Mouse (Mus musculus) liver, embryonic 16.5 days (tissue): ENCODE measurements around the gene Nicn1. TPM values are rescaled to one million over a fixed set of nuclear protein-coding genes. Genes with fewer than 3 reads are reported as not detected.

Experiments used
- ATAC-seq: fragments of 200-750 bp; cut with Nextera tagmentation; 2 replicates; pipeline ENCODE4 v1.8.0; 2017; ENCODE audit warnings: low read depth, mild to moderate bottlenecking, moderate number of reproducible peaks, moderate library complexity
- H3K27ac ChIP-seq: fragments of 300-500 bp; sonication (generic); 2 replicates; pipeline ENCODE4 v1.5.1; 2014; ENCODE audit warnings: mild to moderate bottlenecking, low read length
- H3K27me3 ChIP-seq: fragments of 300-500 bp; sonication (generic); 2 replicates; pipeline ENCODE4 v1.6.1; 2014; ENCODE audit warnings: low read depth, low read length, mixed read lengths; ENCODE audit not compliant: control insufficient read depth, insufficient read depth
- H3K36me3 ChIP-seq: fragments of 300-500 bp; sonication (generic); 2 replicates; pipeline ENCODE4 v1.6.1; 2014; ENCODE audit warnings: mild to moderate bottlenecking; ENCODE audit not compliant: control insufficient read depth, insufficient read depth
- H3K4me1 ChIP-seq: fragments of 300-500 bp; sonication (generic); 2 replicates; pipeline ENCODE4 v1.6.1; 2014; ENCODE audit warnings: low read depth, low read length, mixed read lengths; ENCODE audit not compliant: control insufficient read depth
- H3K4me2 ChIP-seq: fragments of 300-500 bp; sonication (generic); 2 replicates; pipeline ENCODE4 v1.6.1; 2014; ENCODE audit warnings: low read depth, low read length, mixed read lengths
- H3K4me3 ChIP-seq: fragments of 300-500 bp; sonication (generic); 2 replicates; pipeline ENCODE4 v1.5.1; 2014; ENCODE audit warnings: low read depth, mild to moderate bottlenecking, low read length
- H3K9ac ChIP-seq: fragments of 300-500 bp; sonication (generic); 2 replicates; pipeline ENCODE4 v1.6.1; 2014; ENCODE audit warnings: low read depth, low read length
- H3K9me3 ChIP-seq: fragments of 300-500 bp; sonication (generic); replicated peaks from 2 replicates; pipeline ENCODE4 v1.6.1; 2016; ENCODE audit warnings: low read length; ENCODE audit not compliant: control insufficient read depth
- WGBS: fragments of 180-500 bp; shearing (Covaris S2); extraction: QIAGEN DNeasy Blood & Tissue Kit; methylation state at CpG from one replicate; pipeline ENCODE4 v1.1.7; 2014; ENCODE audit not compliant: insufficient replicate concordance; 5-methylcytosine and 5-hydroxymethylcytosine counted together
- polyA plus RNA-seq: library from polyadenylated mRNA; unstranded; fragments of >200 nt; fragmentation: Nextera tagmentation; extraction: Ambion mirVana; gene quantifications from 2 replicates; pipeline ENCODE4 v1.2.1, GENCODE M21; 2015

Gene Nicn1
- 7.4 and 7.6 TPM in 2 replicates for polyA plus RNA-seq

DNA sequence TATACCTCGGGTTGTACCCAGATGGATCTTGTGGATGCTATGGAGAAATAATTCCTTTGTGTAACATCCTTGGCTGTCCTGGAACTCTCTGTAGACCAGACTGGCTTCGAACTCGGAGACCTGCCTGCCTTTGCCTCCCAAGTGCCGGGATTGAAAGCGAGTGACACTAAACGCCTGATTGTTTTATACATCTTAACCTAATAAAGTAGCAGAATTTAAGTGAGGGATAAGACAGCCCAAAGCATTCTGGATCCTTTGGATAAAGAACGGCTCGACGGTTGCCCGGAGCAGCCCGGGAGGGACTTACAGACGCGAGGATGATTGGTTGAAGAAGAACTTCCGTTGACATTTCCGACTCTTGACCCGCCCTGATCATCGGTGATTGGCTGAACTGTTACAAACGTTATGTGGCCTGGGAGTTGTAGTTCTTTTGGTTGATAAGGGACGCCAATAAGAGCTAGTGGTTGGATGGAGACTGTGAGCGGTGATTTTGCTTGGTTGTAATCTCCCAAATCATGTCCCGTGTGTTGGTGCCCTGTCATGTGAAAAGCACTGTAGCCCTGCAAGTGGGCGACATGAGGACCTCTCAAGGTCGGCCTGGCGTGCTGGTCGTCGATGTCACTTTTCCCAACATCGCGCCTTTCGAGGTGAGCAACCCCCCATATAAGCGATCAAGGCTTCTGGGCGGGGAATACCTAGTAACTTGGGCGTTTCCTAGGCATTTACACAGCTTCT lies at the start of gene Nicn1:
Gene Nicn1, plus strand, starts transcription at position 414 of the 735 bp plus-strand sequence.
- Histone ChIP-seq H3K4me3 (peak within 1 kb of the TSS; percentile 71), H3K4me2 (peak within 1 kb of the TSS; percentile 88), H3K9me3 (no peaks in the 10 kb centered on the region), H3K4me1 (peaks cover 12% of the 10 kb centered on the region), H3K36me3 (no peaks in the 10 kb centered on the region), H3K27ac (peak within 1 kb of the TSS; percentile 75), H3K27me3 (no peaks in the 10 kb centered on the region), H3K9ac (peak within 1 kb of the TSS; percentile 58)
- WGBS = 2% methylated on average over 32 of the region's 32 CpGs
- peak; percentile 100 for ATAC-seq

DNA sequence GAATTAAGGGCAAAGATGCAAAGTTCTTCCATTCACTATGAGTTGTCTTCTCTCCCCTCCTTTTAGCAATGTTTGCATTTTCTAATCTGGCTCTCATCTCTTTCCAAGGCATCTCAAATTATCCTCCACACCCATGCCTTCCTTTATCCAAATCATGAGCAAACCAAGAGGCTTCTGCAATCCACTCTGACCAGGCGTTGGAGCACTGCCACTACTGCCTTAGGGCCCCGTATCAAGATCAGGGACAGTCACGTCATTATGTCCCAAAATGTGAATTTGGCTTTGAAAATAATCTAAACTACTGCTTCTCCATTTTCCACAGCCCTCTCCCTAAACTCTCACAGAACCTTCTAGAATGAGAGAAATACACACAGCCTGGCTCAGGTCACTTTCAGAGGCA lies 45.7 kb upstream of the Nicn1 start:
- no peak overlapping the region for H3K9ac ChIP-seq
- no peak overlapping the region for H3K4me2 ChIP-seq
- no peak for ATAC-seq
- no peak overlapping the region for H3K27ac ChIP-seq
- no peak overlapping the region for H3K4me3 ChIP-seq
- WGBS = 72% methylated on average over 3 of the region's 3 CpGs
- H3K9me3 ChIP-seq = no peaks in the 10 kb centered on the region
- no peaks in the 10 kb centered on the region for H3K27me3 ChIP-seq
- no peaks in the 10 kb centered on the region for H3K4me1 ChIP-seq
- no peaks in the 10 kb centered on the region for H3K36me3 ChIP-seq

DNA sequence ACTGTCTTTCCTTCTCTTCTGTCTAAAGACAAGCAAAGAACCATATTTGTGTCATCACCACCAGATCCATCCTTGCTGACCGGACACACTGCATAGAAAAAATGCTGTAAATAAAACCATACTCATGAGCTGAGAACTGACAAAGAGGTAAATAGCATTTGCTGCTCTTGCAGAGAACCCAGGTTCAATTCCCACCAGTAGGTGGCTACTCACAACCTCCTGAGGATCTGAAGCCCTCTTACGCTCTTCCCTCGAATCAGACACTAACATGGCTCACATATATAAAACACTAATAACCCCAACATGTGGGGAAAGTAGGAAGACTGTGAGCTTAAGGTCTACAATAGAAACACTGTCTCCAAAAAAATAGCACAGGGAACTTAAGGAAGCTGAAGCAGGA lies 45.2 kb upstream of the Nicn1 start:
- Histone ChIP-seq H3K9me3 (no peaks in the 10 kb centered on the region), H3K9ac (no peak overlapping the region), H3K4me2 (no peak overlapping the region), H3K36me3 (no peaks in the 10 kb centered on the region), H3K27me3 (no peaks in the 10 kb centered on the region), H3K4me1 (no peaks in the 10 kb centered on the region), H3K27ac (no peak overlapping the region), H3K4me3 (no peak overlapping the region)
- ATAC-seq = no peak
- WGBS = 59% methylated on average over 3 of the region's 3 CpGs

- no peaks in the 10 kb centered on the region for H3K27me3 ChIP-seq
- ATAC-seq = no peak
- no peaks in the 10 kb centered on the region for H3K9me3 ChIP-seq
- no peaks in the 10 kb centered on the region for H3K4me1 ChIP-seq
- no peaks in the 10 kb centered on the region for H3K36me3 ChIP-seq
- H3K4me3 ChIP-seq = no peak overlapping the region
- no peak overlapping the region for H3K27ac ChIP-seq
- 61% methylated on average over 5 of the region's 5 CpGs for WGBS
- no peak overlapping the region for H3K9ac ChIP-seq
- no peak overlapping the region for H3K4me2 ChIP-seq
These were observed 41.3 kb upstream of the Nicn1 start for GRCm38 (mm10) chr9:108248957-108249356.

- no peak for ATAC-seq
- H3K4me1 ChIP-seq = no peaks in the 10 kb centered on the region
- 78% methylated on average over 6 of the region's 6 CpGs for WGBS
- H3K4me3 ChIP-seq = no peak overlapping the region
- no peaks in the 10 kb centered on the region for H3K9me3 ChIP-seq
- no peak overlapping the region for H3K4me2 ChIP-seq
- no peaks in the 10 kb centered on the region for H3K27me3 ChIP-seq
- H3K9ac ChIP-seq = no peak overlapping the region
- no peak overlapping the region for H3K27ac ChIP-seq
- H3K36me3 ChIP-seq = no peaks in the 10 kb centered on the region
These were observed 38.4 kb upstream of the Nicn1 start for GRCm38 (mm10) chr9:108251877-108252276.

- H3K4me2 ChIP-seq = no peak overlapping the region
- H3K4me1 ChIP-seq = no peaks in the 10 kb centered on the region
- no peaks in the 10 kb centered on the region for H3K9me3 ChIP-seq
- WGBS = 65% methylated on average over 7 of the region's 7 CpGs
- no peaks in the 10 kb centered on the region for H3K27me3 ChIP-seq
- H3K27ac ChIP-seq = no peak overlapping the region
- ATAC-seq = no peak
- no peak overlapping the region for H3K4me3 ChIP-seq
- no peaks in the 10 kb centered on the region for H3K36me3 ChIP-seq
- no peak overlapping the region for H3K9ac ChIP-seq
These were observed 37.5 kb upstream of the Nicn1 start for GRCm38 (mm10) chr9:108252766-108253165.

DNA sequence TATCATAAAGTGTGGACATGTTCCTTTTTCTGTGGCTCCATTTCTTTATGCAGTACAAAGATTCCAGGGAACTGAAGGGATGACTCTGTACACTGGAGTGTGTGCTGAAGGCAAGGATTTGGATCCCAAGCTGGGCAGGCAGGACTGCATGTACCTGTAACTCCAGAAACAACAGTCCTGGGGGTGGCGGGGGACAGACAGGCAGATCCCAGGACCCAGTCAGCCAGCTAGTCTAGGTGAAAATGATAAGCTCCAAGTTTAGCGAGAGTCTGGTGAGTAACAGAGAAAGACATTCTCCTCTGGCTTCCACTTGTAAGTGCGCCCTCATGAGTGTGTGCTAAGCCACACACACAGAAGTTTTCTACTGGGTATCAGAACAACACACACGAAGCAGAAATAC lies 29.7 kb upstream of the Nicn1 start:
- no peak overlapping the region for H3K27ac ChIP-seq
- no peak overlapping the region for H3K4me3 ChIP-seq
- H3K4me2 ChIP-seq = no peak overlapping the region
- no peaks in the 10 kb centered on the region for H3K27me3 ChIP-seq
- 57% methylated on average over 4 of the region's 4 CpGs for WGBS
- no peak overlapping the region for H3K9ac ChIP-seq
- ATAC-seq = no peak
- H3K9me3 ChIP-seq = no peaks in the 10 kb centered on the region
- peaks cover 21% of the 10 kb centered on the region for H3K4me1 ChIP-seq
- H3K36me3 ChIP-seq = no peaks in the 10 kb centered on the region

DNA sequence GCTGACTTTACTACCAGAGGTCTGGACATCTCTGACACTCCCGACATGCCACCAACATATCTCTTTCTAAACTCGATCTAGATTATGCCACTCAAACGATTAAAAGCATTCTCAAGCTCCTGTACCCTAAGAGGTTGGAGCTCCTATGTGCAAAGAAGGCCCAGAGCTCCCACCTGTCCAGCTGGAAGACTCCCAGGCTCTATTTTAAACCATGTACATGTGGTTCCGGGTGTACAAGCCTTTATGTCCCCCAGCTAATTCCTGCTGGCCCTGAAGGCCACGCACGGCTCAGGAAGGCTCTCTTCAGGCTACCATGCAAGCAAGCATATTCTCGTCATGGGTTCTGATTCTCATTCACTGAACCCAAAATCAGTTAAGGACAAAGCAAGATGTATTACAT lies 28.4 kb upstream of the Nicn1 start:
- peak overlapping the region; percentile 98 for H3K4me2 ChIP-seq
- no peak for ATAC-seq
- H3K9me3 ChIP-seq = no peaks in the 10 kb centered on the region
- no peak overlapping the region for H3K9ac ChIP-seq
- H3K4me3 ChIP-seq = no peak overlapping the region
- no peak overlapping the region for H3K27ac ChIP-seq
- no peaks in the 10 kb centered on the region for H3K27me3 ChIP-seq
- H3K4me1 ChIP-seq = peaks cover 21% of the 10 kb centered on the region
- no peaks in the 10 kb centered on the region for H3K36me3 ChIP-seq
- 59% methylated on average over 7 of the region's 7 CpGs for WGBS

- Histone ChIP-seq H3K4me3 (peak overlapping the region; percentile 77), H3K27me3 (no peaks in the 10 kb centered on the region), H3K27ac (peak overlapping the region; percentile 86), H3K9ac (peak overlapping the region; percentile 84), H3K4me2 (peak overlapping the region; percentile 98), H3K4me1 (peaks cover 21% of the 10 kb centered on the region), H3K36me3 (no peaks in the 10 kb centered on the region), H3K9me3 (no peaks in the 10 kb centered on the region)
- ATAC-seq = no peak
- 53% methylated on average over 11 of the region's 11 CpGs for WGBS
These were observed 27.7 kb upstream of the Nicn1 start for GRCm38 (mm10) chr9:108262494-108263049.
